Mouse (Mus musculus) hindbrain, postnatal 0 days (tissue): ENCODE results near the gene Plekhf1. TPM values are rescaled to one million over a fixed set of nuclear protein-coding genes. Genes with fewer than 3 reads are reported as not detected.

Source experiments
- ATAC-seq: fragments of 200-750 bp; cut with Nextera tagmentation; 2 replicates; pipeline ENCODE4 v1.8.0; 2017; ENCODE audit warnings: mild to moderate bottlenecking, moderate TSS enrichment, moderate library complexity
- DNase-seq: peaks from one replicate; pipeline ENCODE4 v3.0.0-alpha.2; 2015; ENCODE audit warnings: low spot score
- H3K27ac ChIP-seq: fragments of 300-500 bp; sonication (generic); 2 replicates; pipeline ENCODE4 v1.5.1; 2014; ENCODE audit warnings: mild to moderate bottlenecking
- H3K27me3 ChIP-seq: fragments of 300-500 bp; sonication (generic); 2 replicates; pipeline ENCODE4 v1.6.1; 2014; ENCODE audit warnings: low read length, mixed read lengths; ENCODE audit not compliant: insufficient read depth
- H3K36me3 ChIP-seq: fragments of 300-500 bp; sonication (generic); 2 replicates; pipeline ENCODE4 v1.6.1; 2014; ENCODE audit warnings: low read length, mixed read lengths; ENCODE audit not compliant: insufficient read depth
- H3K4me1 ChIP-seq: fragments of 300-500 bp; sonication (generic); 2 replicates; pipeline ENCODE4 v1.6.1; 2014; ENCODE audit warnings: antibody characterized with exemption, low read length, mixed read lengths; ENCODE audit not compliant: insufficient read depth
- H3K4me2 ChIP-seq: fragments of 300-500 bp; sonication (generic); 2 replicates; pipeline ENCODE4 v1.6.1; 2014; ENCODE audit warnings: low read depth, mild to moderate bottlenecking, low read length, moderate library complexity, mixed read lengths
- H3K4me3 ChIP-seq: fragments of 300-500 bp; sonication (generic); 2 replicates; pipeline ENCODE4 v1.5.1; 2014; ENCODE audit warnings: low read length
- H3K9ac ChIP-seq: fragments of 300-500 bp; sonication (generic); replicated peaks from 2 replicates; pipeline ENCODE4 v1.6.1; 2014; ENCODE audit warnings: mild to moderate bottlenecking, low read length, moderate library complexity, mixed read lengths
- H3K9me3 ChIP-seq: fragments of 300-500 bp; sonication (generic); 2 replicates; pipeline ENCODE4 v1.6.1; 2016; ENCODE audit warnings: low read length, mixed read lengths
- CTCF ChIP-seq: IDR thresholded peaks from 2 replicates; pipeline ENCODE4 v1.5.1; 2016; ENCODE audit warnings: antibody characterized with exemption, control low read depth, low read depth
- WGBS: fragments of 180-500 bp; shearing (Covaris S2); extraction: QIAGEN DNeasy Blood & Tissue Kit; methylation state at CpG from one replicate; pipeline ENCODE4 v1.1.7; 2014; 5-methylcytosine and 5-hydroxymethylcytosine counted together
- polyA plus RNA-seq: library from polyadenylated mRNA; unstranded; fragments of >200 nt; fragmentation: Nextera tagmentation; extraction: Ambion mirVana; gene quantifications from 2 replicates; pipeline ENCODE4 v1.2.1, GENCODE M21; 2015
- total RNA-seq: library from RNA; depleted of rRNA; stranded (reverse); fragments of >200 nt; gene quantifications from 2 replicates; pipeline ENCODE4 v1.2.3, GENCODE M21; 2014; rRNA removed

The Plekhf1 gene
- total and polyA plus RNA-seq, 2 experiments from 2014 or later, result 0.84 to 2.0 TPM

- H3K9ac ChIP-seq, result peak overlapping the region; percentile 55
- H3K4me3 ChIP-seq, result peak overlapping the region; percentile 33
- H3K27me3 ChIP-seq, result no peaks in the 10 kb centered on the region
- H3K36me3 ChIP-seq, result no peaks in the 10 kb centered on the region
- ATAC-seq (no peak), DNase-seq (peak; percentile 5)
- no peaks in the 10 kb centered on the region for H3K9me3 ChIP-seq
- 0 out of 2 replicates have a peak, but pooled peaks cover 5% of the 10 kb centered on the region for H3K4me1 ChIP-seq
- peak overlapping the region; percentile 66 for H3K4me2 ChIP-seq
- no peak for TF ChIP-seq CTCF
- no peak overlapping the region for H3K27ac ChIP-seq
- 9% methylated on average over 14 of the region's 14 CpGs for WGBS
These were observed 53.9 kb downstream of the Plekhf1 start for GRCm38 (mm10) chr7:38173871-38174270.

- Histone ChIP-seq H3K27ac (no peak overlapping the region), H3K36me3 (no peaks in the 10 kb centered on the region), H3K4me3 (no peak overlapping the region), H3K9ac (no peak overlapping the region), H3K4me2 (peak overlapping the region; percentile 30; the same call in 1 of the 2 replicates), H3K27me3 (no peaks in the 10 kb centered on the region), H3K4me1 (no peaks in the 10 kb centered on the region; the same call in 1 of the 2 replicates), H3K9me3 (no peaks in the 10 kb centered on the region)
- ATAC-seq, result peak; percentile 80
- TF ChIP-seq CTCF, result peak; percentile 81
- 12% methylated on average over 11 of the region's 11 CpGs for WGBS
- DNase-seq, result peak; percentile 88
These were observed 60.1 kb downstream of the Plekhf1 start for GRCm38 (mm10) chr7:38167724-38168141.

Other genes with a start within 250 kb of the Plekhf1 start
- gene Uri1, start 204.5 kb downstream of the Plekhf1 start, total RNA-seq, result 28.0 and 29.1 TPM in 2 replicates
- 37.2 and 38.3 TPM in 2 replicates for gene Uri1, start 204.5 kb downstream of the Plekhf1 start, polyA plus RNA-seq
- 11.5 and 15.7 TPM in 2 replicates for gene Ccne1, start 120.5 kb downstream of the Plekhf1 start, total RNA-seq
- 19.7 and 20.6 TPM in 2 replicates for gene Ccne1, start 120.5 kb downstream of the Plekhf1 start, polyA plus RNA-seq
- gene 1600014C10Rik, start 44.8 kb downstream of the Plekhf1 start, total RNA-seq, result 34.9 and 35.8 TPM in 2 replicates
- 25.6 and 26.1 TPM in 2 replicates for gene 1600014C10Rik, start 44.8 kb downstream of the Plekhf1 start, polyA plus RNA-seq
- gene Pop4, start 43.4 kb upstream of the Plekhf1 start, total RNA-seq, result 56.2 and 64.6 TPM in 2 replicates
- 71.0 and 72.4 TPM in 2 replicates for gene Pop4, start 43.4 kb upstream of the Plekhf1 start, polyA plus RNA-seq